Mouse (Mus musculus): ENCODE measurements around the gene Fgf12. TPM values are rescaled to one million over a fixed set of nuclear protein-coding genes. Genes with fewer than 3 reads are reported as not detected.

The Fgf12 gene
- polyA plus RNA-seq, 1 experiment from 2014 or later = 8.0 TPM

DNA sequence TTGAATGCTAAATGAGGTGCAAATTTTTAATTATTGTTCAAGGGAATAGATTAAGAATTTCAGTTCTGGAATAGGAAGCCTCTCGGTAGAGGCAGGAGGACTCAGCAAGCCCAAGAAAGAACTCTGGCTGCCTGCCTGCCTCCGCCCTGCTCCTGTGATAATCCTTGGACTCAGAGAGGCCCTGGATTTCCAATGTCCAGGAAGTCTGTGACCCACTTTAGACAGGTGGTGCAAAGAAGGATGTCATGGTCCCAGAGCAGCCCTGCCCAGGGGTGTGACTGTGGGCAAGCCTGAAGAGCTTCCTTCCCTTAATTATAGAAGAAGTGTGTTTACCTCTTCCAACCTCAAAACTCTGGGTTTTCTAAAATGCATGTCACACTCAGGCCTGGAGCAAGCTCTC is 273.8 kb downstream of the Fgf12 start:
- 89% methylated on average over 2 of the region's 2 CpGs for WGBS

DNA sequence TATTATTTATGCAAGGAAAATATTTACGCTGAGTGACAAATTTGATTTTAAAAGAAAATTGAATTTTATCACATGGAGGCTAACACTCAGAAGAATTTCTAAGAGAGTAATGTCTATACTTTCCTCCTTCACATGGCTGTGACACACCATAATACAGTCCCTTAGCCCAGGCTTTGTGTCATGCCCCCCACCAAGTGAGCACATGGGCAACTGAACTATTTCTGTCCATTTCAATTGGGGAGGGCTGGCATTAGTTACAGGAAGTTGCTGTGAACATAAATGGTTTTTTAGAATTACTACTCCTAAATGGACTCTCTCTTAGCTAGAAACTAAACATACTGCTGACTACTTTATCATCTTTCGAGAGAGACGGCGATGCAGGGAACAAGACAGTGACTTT is 276.2 kb downstream of the Fgf12 start:
- DNase-seq (ENCODE audit: low spot score) = no peak

More for the DNA sequence above, 273.8 kb downstream of the Fgf12 start:
- Histone ChIP-seq H3K36me3 (ENCODE audit: control insufficient read depth, insufficient read depth, low read length) (no peaks in the 10 kb centered on the region), H3K27ac (replicated peaks; ENCODE audit: low read depth, low read length) (no peak overlapping the region), H3K9me3 (ENCODE audit: control insufficient read depth, low read length) (no peaks in the 10 kb centered on the region), H3K4me2 (ENCODE audit: low read depth, low read length) (no peak overlapping the region), H3K9ac (ENCODE audit: low read depth, low read length) (no peak overlapping the region), H3K4me1 (ENCODE audit: control insufficient read depth, insufficient read depth, low read length) (no peaks in the 10 kb centered on the region), H3K27me3 (replicated peaks; ENCODE audit: control insufficient read depth, insufficient read depth, low read length) (no peaks in the 10 kb centered on the region), H3K4me3 (ENCODE audit: low read depth, low read length) (no peak overlapping the region)
- ATAC-seq (ENCODE audit: low read depth) (no peak), DNase-seq (ENCODE audit: low spot score) (no peak)

DNA sequence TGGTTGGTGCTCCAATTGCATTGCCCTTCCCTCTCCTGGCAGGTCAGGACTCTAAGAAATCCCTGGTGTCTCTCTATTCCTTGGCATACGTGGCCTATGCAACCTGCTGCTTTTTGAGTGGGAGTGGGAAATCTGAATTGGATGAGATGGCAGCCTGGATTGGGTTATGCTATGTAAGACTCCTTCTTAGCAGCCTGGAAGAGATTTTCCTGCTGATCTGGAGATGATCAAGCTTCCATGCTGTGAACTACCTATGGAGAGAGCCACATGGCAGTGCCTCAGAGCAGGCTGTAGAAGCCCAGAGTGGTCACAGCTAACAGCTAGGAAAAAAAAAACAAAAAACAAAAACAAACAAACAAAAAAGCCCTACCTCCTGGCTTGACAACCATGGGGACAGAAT is 277.3 kb downstream of the Fgf12 start:
- H3K36me3 ChIP-seq (ENCODE audit: control insufficient read depth, insufficient read depth, low read length) = no peaks in the 10 kb centered on the region
- WGBS = 76% methylated on average over 1 of the region's 1 CpGs
- no peaks in the 10 kb centered on the region for H3K9me3 ChIP-seq (ENCODE audit: control insufficient read depth, low read length)
- H3K9ac ChIP-seq (ENCODE audit: low read depth, low read length) = no peak overlapping the region
- ATAC-seq (ENCODE audit: low read depth) (no peak), DNase-seq (ENCODE audit: low spot score) (no peak)
- H3K27ac ChIP-seq (replicated peaks; ENCODE audit: low read depth, low read length) = no peak overlapping the region
- no peaks in the 10 kb centered on the region for H3K4me1 ChIP-seq (ENCODE audit: control insufficient read depth, insufficient read depth, low read length)
- no peak overlapping the region for H3K4me3 ChIP-seq (ENCODE audit: low read depth, low read length)
- H3K4me2 ChIP-seq (ENCODE audit: low read depth, low read length) = no peak overlapping the region
- no peaks in the 10 kb centered on the region for H3K27me3 ChIP-seq (replicated peaks; ENCODE audit: control insufficient read depth, insufficient read depth, low read length)

More for the DNA sequence above, 276.2 kb downstream of the Fgf12 start:
- Histone ChIP-seq H3K27ac (replicated peaks; ENCODE audit: low read depth, low read length) (no peak overlapping the region), H3K36me3 (ENCODE audit: control insufficient read depth, insufficient read depth, low read length) (no peaks in the 10 kb centered on the region), H3K27me3 (replicated peaks; ENCODE audit: control insufficient read depth, insufficient read depth, low read length) (no peaks in the 10 kb centered on the region), H3K9me3 (ENCODE audit: control insufficient read depth, low read length) (no peaks in the 10 kb centered on the region), H3K9ac (ENCODE audit: low read depth, low read length) (no peak overlapping the region), H3K4me3 (ENCODE audit: low read depth, low read length) (no peak overlapping the region), H3K4me2 (ENCODE audit: low read depth, low read length) (no peak overlapping the region), H3K4me1 (ENCODE audit: control insufficient read depth, insufficient read depth, low read length) (no peaks in the 10 kb centered on the region)
- WGBS = 93% methylated on average over 4 of the region's 4 CpGs
- ATAC-seq (ENCODE audit: low read depth) = no peak

DNA sequence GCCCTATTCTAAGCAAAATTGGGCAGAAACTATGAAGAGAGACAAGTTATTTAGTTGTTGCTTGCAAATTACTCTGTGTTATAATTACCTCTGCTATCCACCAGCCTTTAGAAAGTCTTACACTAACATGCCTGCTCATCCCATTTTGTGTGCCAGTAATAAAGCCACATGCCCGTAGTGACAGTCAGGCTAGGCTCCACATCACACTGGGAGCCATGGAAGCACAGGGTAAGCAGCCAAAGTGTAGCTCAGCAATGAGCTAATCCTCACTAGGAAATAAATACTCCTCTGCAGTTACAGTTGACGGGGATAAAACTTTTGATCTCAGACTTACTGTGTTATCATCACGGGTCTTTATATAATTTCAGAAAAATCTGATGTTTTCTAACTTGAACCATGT is 298.0 kb downstream of the Fgf12 start:
- no peak for DNase-seq (ENCODE audit: low spot score)
- no peak for ATAC-seq (ENCODE audit: low read depth)
- no peak overlapping the region for H3K4me2 ChIP-seq (ENCODE audit: low read depth, low read length)
- 69% methylated on average over 3 of the region's 3 CpGs for WGBS
- H3K36me3 ChIP-seq (ENCODE audit: control insufficient read depth, insufficient read depth, low read length) = no peaks in the 10 kb centered on the region
- no peaks in the 10 kb centered on the region for H3K9me3 ChIP-seq (ENCODE audit: control insufficient read depth, low read length)
- no peak overlapping the region for H3K27ac ChIP-seq (replicated peaks; ENCODE audit: low read depth, low read length)
- H3K4me3 ChIP-seq (ENCODE audit: low read depth, low read length) = no peak overlapping the region
- H3K9ac ChIP-seq (ENCODE audit: low read depth, low read length) = no peak overlapping the region
- no peaks in the 10 kb centered on the region for H3K27me3 ChIP-seq (replicated peaks; ENCODE audit: control insufficient read depth, insufficient read depth, low read length)
- no peaks in the 10 kb centered on the region for H3K4me1 ChIP-seq (ENCODE audit: control insufficient read depth, insufficient read depth, low read length)

DNA sequence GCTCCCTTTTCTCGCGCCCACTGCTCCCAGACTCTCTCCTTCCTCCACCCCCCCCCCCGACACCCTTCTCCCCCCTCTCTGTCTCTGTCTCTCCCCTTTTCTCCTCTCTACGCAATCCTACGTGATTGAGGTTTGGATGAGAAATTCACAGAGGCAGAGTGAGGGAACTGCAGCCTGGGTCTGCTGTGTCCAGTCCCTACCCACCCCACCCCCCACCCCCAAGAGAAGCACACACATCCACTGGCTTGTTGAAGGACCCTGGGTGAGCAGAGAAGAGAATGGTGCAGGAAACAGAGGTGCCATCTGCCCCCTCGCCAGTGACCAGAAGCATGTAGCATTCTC is 305.8 kb downstream of the Fgf12 start:
- peaks cover 55% of the 10 kb centered on the region for H3K27me3 ChIP-seq (replicated peaks; ENCODE audit: control insufficient read depth, insufficient read depth, low read length)
- no peak overlapping the region for H3K27ac ChIP-seq (replicated peaks; ENCODE audit: low read depth, low read length)
- WGBS = 2% methylated on average over 3 of the region's 6 CpGs
- peak; percentile 38 for ATAC-seq (ENCODE audit: low read depth)
- H3K4me2 ChIP-seq (ENCODE audit: low read depth, low read length) = peak overlapping the region; percentile 97
- H3K4me3 ChIP-seq (ENCODE audit: low read depth, low read length) = peak overlapping the region; percentile 69
- peaks cover 6% of the 10 kb centered on the region; the same call in 1 of the 2 replicates for H3K4me1 ChIP-seq (ENCODE audit: control insufficient read depth, insufficient read depth, low read length)
- no peak for DNase-seq (ENCODE audit: low spot score)
- no peaks in the 10 kb centered on the region for H3K9me3 ChIP-seq (ENCODE audit: control insufficient read depth, low read length)
- H3K36me3 ChIP-seq (ENCODE audit: control insufficient read depth, insufficient read depth, low read length) = no peaks in the 10 kb centered on the region
- H3K9ac ChIP-seq (ENCODE audit: low read depth, low read length) = peak overlapping the region; percentile 69

DNA sequence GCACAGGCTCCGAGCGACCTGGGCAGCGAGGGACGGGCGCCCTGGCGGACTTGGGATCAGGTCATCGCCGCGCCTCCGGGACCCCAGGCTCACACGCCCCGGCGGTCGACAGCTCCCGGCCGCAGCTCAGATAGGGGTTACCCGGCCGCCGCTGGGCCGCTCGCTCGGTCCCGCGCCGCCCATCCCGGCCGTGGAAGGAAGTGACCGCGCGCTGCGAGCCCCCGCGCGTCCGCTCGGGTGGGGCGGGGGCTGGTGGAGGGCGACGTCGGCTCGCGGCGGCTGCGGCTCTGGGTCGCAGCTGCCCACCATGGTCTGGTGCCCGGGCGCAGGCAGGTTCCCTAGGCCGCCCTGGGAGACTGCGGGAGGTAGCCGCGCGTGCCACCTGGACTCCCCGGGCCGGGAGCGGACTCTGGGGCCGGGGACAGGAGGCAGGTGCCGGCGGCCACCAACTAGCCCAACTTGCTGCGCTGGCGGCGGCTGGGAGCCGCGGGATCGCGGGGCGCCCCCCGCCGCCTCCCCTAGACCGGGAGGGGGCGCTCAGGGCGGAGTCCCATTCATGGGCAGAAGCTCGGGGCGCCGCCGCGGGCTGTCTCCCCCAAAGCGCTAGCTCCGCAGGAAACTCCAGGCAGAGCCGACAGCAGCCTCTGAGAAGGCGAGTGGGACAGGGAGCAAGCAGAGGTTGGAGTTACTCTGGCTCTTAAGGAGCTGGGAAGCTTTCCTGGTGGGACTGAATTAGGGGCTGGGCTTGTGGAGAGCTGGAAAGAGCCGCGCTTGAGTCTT is 306.3 kb downstream of the Fgf12 start:
- Histone ChIP-seq H3K36me3 (ENCODE audit: control insufficient read depth, insufficient read depth, low read length) (no peaks in the 10 kb centered on the region), H3K4me3 (ENCODE audit: low read depth, low read length) (peak overlapping the region; percentile 69), H3K4me1 (ENCODE audit: control insufficient read depth, insufficient read depth, low read length) (peaks cover 6% of the 10 kb centered on the region; the same call in 1 of the 2 replicates), H3K9me3 (ENCODE audit: control insufficient read depth, low read length) (no peaks in the 10 kb centered on the region), H3K9ac (ENCODE audit: low read depth, low read length) (peak overlapping the region; percentile 69), H3K4me2 (ENCODE audit: low read depth, low read length) (peak overlapping the region; percentile 97), H3K27ac (replicated peaks; ENCODE audit: low read depth, low read length) (peak overlapping the region; percentile 55; the same call in 1 of the 2 replicates), H3K27me3 (replicated peaks; ENCODE audit: control insufficient read depth, insufficient read depth, low read length) (peaks cover 56% of the 10 kb centered on the region)
- ATAC-seq (ENCODE audit: low read depth) = peak; percentile 66
- DNase-seq (ENCODE audit: low spot score) = peak; percentile 60
- under 1% methylated on average over 23 of the region's 82 CpGs for WGBS

DNA sequence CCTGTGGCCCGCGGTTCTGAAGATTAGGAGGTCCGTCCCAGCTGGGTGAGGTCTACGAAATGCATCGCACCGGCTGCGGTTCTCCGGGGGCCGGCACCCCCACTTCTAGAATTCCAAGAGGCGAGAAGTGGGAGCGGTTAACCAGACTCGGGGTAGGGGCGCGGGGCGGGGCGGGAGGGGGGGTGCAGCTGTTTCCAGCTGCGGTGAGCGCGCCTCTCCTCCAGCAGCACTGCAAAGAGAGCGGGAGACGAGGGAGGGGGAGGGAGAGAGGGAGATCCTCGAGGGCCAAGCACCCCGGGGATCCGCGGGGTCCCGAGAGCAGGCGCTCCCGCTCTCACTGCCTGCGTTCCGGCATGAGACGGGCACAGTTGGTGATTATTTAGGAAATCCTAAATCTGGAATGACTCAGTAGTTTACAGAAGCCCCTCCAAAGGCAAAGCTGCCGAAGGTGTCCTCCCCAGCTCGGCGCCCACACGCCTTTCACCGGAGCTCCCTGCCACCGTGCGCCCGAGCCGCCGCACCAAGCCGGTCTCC is 307.0 kb downstream of the Fgf12 start:
- ATAC-seq (ENCODE audit: low read depth) = peak; percentile 62
- Histone ChIP-seq H3K36me3 (ENCODE audit: control insufficient read depth, insufficient read depth, low read length) (no peaks in the 10 kb centered on the region), H3K9ac (ENCODE audit: low read depth, low read length) (peak overlapping the region; percentile 69), H3K4me1 (ENCODE audit: control insufficient read depth, insufficient read depth, low read length) (peaks cover 6% of the 10 kb centered on the region; the same call in 1 of the 2 replicates), H3K4me2 (ENCODE audit: low read depth, low read length) (peak overlapping the region; percentile 97), H3K27me3 (replicated peaks; ENCODE audit: control insufficient read depth, insufficient read depth, low read length) (peaks cover 56% of the 10 kb centered on the region), H3K9me3 (ENCODE audit: control insufficient read depth, low read length) (no peaks in the 10 kb centered on the region), H3K27ac (replicated peaks; ENCODE audit: low read depth, low read length) (peak overlapping the region; percentile 55; the same call in 1 of the 2 replicates), H3K4me3 (ENCODE audit: low read depth, low read length) (peak overlapping the region; percentile 69)
- WGBS = 0% methylated on average over 15 of the region's 42 CpGs
- DNase-seq (ENCODE audit: low spot score) = peak; percentile 70

DNA sequence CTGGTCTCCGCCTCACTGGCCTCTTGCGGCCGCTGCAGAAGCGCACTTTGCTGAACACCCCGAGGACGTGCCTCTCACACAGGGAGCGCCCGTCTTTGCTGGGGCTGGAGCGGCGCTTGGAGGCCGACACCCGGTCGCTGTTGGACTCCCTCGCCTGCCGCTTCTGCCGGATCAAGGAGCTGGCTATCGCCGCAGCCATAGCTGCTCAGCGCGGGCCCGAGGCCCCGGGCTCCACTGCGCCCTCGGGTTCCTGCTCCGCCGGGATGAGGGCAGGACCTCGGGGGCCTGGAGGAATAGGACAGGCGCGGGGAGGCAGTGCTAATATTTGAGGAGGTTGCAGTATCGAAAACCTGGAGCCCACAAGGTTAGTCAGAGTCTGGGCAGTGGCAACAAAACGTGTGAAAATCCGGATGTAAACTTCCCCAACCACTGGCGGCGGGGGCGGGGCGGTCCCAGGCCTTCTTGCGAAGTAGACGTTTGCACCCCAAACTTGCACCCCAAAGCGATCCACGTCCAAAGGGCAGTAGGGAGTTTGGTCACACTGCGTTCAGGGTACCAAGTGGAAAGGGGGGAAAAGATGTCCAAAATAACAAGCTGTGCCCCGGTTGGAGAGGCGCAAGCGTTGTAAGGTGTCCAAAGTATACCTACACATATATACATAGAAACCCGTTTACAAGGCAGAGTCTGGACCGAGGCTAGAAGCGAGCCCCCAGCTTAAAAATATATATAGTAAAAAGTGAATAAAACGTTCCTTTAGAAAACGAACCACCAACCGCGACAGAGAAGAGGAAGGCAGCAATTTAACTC is 307.7 kb downstream of the Fgf12 start:
- no peaks in the 10 kb centered on the region for H3K36me3 ChIP-seq (ENCODE audit: control insufficient read depth, insufficient read depth, low read length)
- peaks cover 56% of the 10 kb centered on the region for H3K27me3 ChIP-seq (replicated peaks; ENCODE audit: control insufficient read depth, insufficient read depth, low read length)
- H3K9ac ChIP-seq (ENCODE audit: low read depth, low read length) = peak overlapping the region; percentile 69
- H3K4me1 ChIP-seq (ENCODE audit: control insufficient read depth, insufficient read depth, low read length) = peaks cover 6% of the 10 kb centered on the region; the same call in 1 of the 2 replicates
- no peaks in the 10 kb centered on the region for H3K9me3 ChIP-seq (ENCODE audit: control insufficient read depth, low read length)
- ATAC-seq (ENCODE audit: low read depth) (peak; percentile 58), DNase-seq (ENCODE audit: low spot score) (peak; percentile 49)
- peak overlapping the region; percentile 97 for H3K4me2 ChIP-seq (ENCODE audit: low read depth, low read length)
- WGBS = 0% methylated on average over 49 of the region's 51 CpGs
- peak overlapping the region; percentile 69 for H3K4me3 ChIP-seq (ENCODE audit: low read depth, low read length)
- 0 out of 2 replicates have a peak overlapping the region, but pooled peaks have one; percentile 15 for H3K27ac ChIP-seq (replicated peaks; ENCODE audit: low read depth, low read length)
